Mouse (Mus musculus) c-Kit-positive CD71-negative TER-119-negative erythroid progenitor cells, embryonic 14.5 days (primary cell): ENCODE measurements around the gene Kif21b.

Source experiments
- DNase-seq: peaks from one replicate; pipeline ENCODE4 v3.0.0-alpha.2; 2013; ENCODE audit warnings: low read depth

Gene Kif21b

GRCm38 (mm10) chr1:136130951-136131558 is at the start of gene Kif21b:
TSS of gene Kif21b (plus strand) at chr1:136131389.
- DNase-seq: peak; percentile 85

- no peak for DNase-seq
These were observed 45.1 kb upstream of the Kif21b start for GRCm38 (mm10) chr1:136085988-136086685.

GRCm38 (mm10) chr1:136089368-136090165 is 41.6 kb upstream of the Kif21b start:
- DNase-seq: no peak

- DNase-seq: no peak
These were observed 37.5 kb upstream of the Kif21b start for GRCm38 (mm10) chr1:136093726-136094125.

GRCm38 (mm10) chr1:136094807-136095206 is 36.4 kb upstream of the Kif21b start:
- DNase-seq: no peak

- no peak for DNase-seq
These were observed 29.1 kb upstream of the Kif21b start for GRCm38 (mm10) chr1:136102094-136102493.

GRCm38 (mm10) chr1:136102551-136102950 is 28.6 kb upstream of the Kif21b start:
- no peak for DNase-seq

GRCm38 (mm10) chr1:136102981-136103380 is 28.2 kb upstream of the Kif21b start:
- no peak for DNase-seq

GRCm38 (mm10) chr1:136103696-136104095 is 27.5 kb upstream of the Kif21b start:
- DNase-seq: no peak

- DNase-seq: no peak
These were observed 26.4 kb upstream of the Kif21b start for GRCm38 (mm10) chr1:136104741-136105140.

GRCm38 (mm10) chr1:136109464-136109863 is 21.7 kb upstream of the Kif21b start:
- no peak for DNase-seq

GRCm38 (mm10) chr1:136116183-136116582 is 15.0 kb upstream of the Kif21b start:
- DNase-seq: no peak

GRCm38 (mm10) chr1:136117069-136117468 is 14.1 kb upstream of the Kif21b start:
- DNase-seq: no peak

GRCm38 (mm10) chr1:136118875-136119274 is 12.3 kb upstream of the Kif21b start:
- no peak for DNase-seq

GRCm38 (mm10) chr1:136119571-136120262 is 11.5 kb upstream of the Kif21b start:
- no peak for DNase-seq

- no peak for DNase-seq
These were observed 11.0 kb upstream of the Kif21b start for GRCm38 (mm10) chr1:136120263-136120603.

GRCm38 (mm10) chr1:136120785-136121184 is 10.4 kb upstream of the Kif21b start:
- DNase-seq: no peak

GRCm38 (mm10) chr1:136122030-136122429 is 9.2 kb upstream of the Kif21b start:
- no peak for DNase-seq

GRCm38 (mm10) chr1:136126159-136126765 is 4.9 kb upstream of the Kif21b start:
- no peak for DNase-seq

GRCm38 (mm10) chr1:136126895-136127294 is 4.3 kb upstream of the Kif21b start:
- no peak for DNase-seq

- DNase-seq: no peak
These were observed 3.3 kb upstream of the Kif21b start for GRCm38 (mm10) chr1:136127856-136128255.

- no peak for DNase-seq
These were observed 2.8 kb upstream of the Kif21b start for GRCm38 (mm10) chr1:136128416-136128815.
